Mouse (Mus musculus): ENCODE data around the gene Ets1.

The Ets1 gene

DNA sequence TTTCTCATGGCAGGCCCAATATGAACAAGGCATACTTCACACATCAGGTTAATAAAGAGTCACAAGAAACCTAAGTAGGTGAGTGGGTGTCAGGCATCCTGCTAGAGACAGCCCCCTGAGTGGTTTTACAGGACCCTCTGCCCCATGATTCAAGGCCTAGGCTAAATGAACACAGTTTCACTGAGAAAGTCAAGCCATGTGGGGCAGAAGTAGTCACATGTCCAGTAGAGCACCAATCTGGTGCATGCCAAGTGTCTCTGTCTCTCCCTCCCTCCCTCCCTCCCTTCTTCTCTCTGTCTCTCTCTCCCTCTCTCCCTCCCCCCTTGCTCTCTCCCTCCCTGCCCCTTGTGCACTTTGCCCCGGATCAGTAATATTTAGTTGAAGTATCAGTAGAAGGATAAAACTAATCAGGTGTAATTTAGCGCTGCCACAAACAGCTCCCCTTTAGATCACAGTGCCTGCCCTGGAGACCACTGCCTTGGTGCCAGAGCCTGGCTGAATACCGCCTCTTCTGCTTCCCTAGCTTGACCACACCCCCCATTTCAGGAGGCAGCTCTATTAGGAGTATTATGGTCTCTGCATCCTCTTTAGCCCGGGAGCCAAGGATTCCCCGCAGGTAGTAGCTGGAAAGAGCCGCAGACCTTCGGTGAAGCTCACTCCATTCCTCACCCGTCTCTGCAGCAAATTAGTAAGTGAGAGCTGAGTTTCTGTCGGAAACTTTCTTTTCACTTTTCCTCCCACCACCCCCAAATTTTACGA lies at the start of gene Ets1:
TSS of gene Ets1 (plus strand) at position 595 of the 759 bp plus-strand sequence.
- DNase-seq (ENCODE audit: low read depth), result no peak

GRCm38 (mm10) chr9:32589900-32590299 lies 46.1 kb upstream of the Ets1 start:
- DNase-seq (ENCODE audit: low read depth), result peak; percentile 76

DNA sequence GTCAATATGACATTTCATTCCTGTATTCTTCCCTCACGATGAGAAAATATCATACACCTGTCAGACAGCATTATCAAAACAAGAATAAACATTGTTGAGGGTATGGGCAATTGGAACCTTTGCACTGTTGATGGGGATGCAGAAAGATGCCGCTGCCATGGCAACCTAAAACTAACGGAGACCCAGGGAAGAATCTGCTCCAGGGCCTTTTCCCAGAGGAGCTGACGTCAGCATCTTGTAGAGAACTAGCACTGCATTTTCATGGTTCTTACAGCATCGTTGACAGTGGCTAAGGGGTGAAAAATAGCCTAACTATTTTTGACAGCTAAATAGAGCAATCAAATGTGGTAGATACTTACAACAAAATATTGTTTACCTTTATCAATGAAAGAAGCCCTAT lies 45.5 kb upstream of the Ets1 start:
- no peak for DNase-seq (ENCODE audit: low read depth)

- peak; percentile 92 for DNase-seq (ENCODE audit: low read depth)
Measured at GRCm38 (mm10) chr9:32591732-32592582, 44.1 kb upstream of the Ets1 start.

DNA sequence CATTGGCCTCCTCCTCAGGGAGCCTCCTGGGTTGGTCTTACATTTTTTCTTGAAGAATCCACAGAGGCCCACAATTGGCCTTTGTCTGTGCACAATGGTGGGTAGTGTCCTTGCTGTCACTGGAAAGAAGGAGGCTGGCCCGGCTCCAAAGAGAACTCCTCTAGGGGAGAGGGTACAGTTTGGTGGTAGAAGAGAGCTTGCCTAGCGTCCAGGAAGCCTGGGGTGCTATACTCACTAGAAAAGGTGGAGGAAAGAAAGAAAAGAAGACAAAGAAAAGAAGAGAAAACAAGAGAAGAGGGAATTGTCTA lies 43.5 kb upstream of the Ets1 start:
- no peak for DNase-seq (ENCODE audit: low read depth)

DNA sequence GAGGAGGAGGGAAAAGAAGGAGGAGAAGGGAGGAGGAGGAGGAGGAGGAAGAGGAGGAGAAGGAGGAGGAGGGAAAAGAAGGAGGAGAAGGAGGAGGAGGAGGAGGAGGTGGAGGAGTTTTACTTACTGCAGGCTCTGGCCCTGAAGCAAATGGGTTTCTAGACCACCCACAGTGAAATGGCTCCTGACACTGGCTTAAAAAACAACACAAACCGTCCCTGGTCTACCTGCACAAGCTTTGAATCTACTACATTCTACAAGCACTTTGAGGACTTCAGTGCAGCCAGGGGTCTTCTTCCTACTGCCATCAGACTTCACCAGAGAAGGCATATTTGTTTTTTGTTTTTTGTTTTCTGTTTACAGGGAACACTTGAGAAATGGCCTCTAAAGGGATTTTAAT lies 42.2 kb upstream of the Ets1 start:
- DNase-seq (ENCODE audit: low read depth), result no peak

DNA sequence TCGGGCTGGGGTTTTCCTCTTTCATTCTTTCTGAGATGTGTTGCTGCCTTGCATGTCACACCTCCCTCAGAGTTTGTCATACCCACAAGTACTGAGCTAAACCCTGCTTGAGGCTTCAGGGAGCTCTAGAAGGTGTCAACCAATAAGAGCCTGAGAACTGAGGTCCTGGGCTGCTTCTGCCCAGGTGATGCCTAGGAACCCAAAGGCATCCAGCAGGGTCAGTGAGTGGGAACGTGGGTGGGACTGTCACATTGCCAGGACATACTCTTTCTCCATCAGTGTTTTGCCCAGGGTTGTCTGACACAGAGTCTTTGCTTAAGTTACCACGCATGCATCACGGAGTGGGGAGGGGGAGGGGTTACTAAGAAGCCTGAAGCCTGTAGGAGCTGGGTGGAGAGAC lies 41.7 kb upstream of the Ets1 start:
- DNase-seq (ENCODE audit: low read depth), result no peak

DNA sequence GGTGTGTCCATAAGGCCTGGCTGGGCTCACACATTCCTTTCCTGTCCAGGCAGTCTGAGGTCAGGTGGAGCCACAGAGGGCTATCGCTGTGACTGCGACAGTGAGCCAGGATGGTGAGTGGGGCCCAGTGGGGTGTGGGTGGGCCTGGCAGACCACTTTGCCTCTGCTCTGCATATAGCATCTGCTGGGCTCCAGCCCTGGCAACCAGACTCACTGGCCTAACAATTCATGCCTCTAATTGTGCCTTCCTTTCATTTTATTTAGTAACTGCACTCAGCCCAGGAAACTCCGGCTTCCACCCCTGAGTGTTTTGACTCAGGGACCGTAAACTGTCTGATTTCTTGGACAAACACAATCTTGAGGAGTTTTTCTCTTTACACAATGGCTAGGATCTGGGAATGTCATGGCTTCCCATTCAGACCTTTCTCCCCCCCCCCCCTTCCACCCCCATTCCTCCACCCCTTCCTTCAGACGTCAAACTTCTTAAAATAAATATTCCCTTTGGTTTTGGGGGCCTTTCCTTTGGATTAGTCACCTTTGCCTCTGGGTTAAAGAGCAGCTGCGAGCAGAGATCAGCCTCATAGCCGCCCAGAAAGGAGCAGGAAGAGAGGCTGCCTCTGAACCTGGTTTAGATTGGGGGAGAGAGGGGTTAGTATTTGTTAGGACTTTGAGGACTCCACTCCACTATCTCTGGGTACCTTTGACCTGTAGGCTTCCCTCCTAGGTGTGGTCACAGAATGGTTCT lies 40.8 kb upstream of the Ets1 start:
- DNase-seq (ENCODE audit: low read depth), result no peak

- no peak for DNase-seq (ENCODE audit: low read depth)
Measured at GRCm38 (mm10) chr9:32596366-32596765, 39.7 kb upstream of the Ets1 start.

DNA sequence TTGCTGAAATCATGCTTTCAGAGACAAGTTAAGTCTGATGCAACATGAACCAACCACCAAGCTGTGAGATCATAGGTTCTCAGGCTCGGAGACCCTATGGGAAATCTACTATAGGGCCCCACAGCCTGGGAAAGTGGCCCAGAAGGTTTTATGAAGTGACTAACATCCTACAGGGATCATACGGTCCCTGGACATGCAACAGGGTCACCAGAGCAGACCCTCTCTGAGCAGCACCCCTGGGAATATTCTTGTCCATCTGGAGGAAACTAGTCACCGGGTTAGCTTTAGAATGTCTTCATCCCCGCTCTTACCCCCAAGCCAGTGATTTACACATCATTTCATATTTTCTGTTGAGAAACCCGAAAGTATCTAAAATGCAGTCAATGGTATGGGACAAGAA lies 34.1 kb upstream of the Ets1 start:
- no peak for DNase-seq (ENCODE audit: low read depth)

GRCm38 (mm10) chr9:32603097-32603496 lies 32.9 kb upstream of the Ets1 start:
- DNase-seq (ENCODE audit: low read depth), result peak; percentile 19

- DNase-seq (ENCODE audit: low read depth), result no peak
Measured at GRCm38 (mm10) chr9:32607218-32607617, 28.8 kb upstream of the Ets1 start.

DNA sequence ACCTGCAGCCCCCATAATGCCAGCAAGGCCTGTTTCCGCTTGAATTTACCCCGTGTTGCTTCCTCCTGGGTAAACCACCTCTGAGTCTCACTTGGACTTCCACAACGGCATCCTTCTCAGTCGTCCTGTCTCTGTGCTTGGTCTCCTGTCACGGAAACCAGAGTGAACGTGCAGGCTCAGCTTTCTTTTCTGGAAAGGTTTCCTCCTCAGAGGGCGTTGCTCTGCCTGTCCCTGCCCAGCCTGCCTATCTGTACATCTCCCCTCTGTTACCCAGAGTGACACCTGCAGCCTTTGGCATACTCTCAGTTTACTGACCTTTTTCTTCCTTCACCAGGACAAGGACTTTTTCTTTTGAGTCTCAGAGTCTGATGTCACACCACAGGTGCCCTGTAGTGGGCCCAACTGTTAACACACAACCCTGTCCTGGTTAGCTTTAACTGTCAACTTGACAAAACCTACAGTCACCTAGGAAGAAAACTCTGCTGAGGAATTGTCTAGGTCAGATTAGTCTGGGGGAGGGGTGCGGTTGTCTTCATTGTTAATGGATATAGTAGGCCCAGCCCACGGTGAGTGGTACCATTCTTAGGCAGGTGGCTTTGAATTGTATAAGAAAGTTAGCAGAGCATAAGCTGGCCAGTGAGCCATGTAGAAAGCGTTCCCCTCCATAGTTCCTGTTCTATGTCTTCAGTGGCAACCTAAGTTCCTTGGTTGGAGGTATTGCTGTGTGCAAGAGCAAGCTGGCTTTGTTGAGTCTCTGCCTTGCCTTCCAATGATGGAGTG lies 27.0 kb upstream of the Ets1 start:
- DNase-seq (ENCODE audit: low read depth), result no peak

- no peak for DNase-seq (ENCODE audit: low read depth)
Measured at GRCm38 (mm10) chr9:32610218-32610617, 25.8 kb upstream of the Ets1 start.

GRCm38 (mm10) chr9:32610631-32611030 lies 25.4 kb upstream of the Ets1 start:
- DNase-seq (ENCODE audit: low read depth), result no peak

DNA sequence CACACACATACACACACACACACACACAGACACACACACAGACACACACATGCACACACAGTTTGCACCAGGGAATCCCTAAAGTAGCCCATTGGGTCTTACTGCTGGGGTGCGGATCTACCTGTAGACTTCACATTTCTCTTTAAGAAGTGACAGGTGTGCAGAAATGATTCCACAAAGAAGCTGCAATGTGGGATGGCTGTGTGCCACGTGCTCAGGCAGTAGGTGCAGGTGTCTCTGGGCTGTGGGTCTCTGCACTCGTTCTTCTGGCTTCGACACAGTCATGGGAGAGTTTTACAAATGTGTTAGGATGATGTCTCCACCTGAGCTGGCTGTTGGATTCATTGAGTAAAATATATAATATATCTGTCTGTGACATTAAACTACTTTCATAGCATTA lies 24.7 kb upstream of the Ets1 start:
- DNase-seq (ENCODE audit: low read depth), result no peak

GRCm38 (mm10) chr9:32612426-32612825 lies 23.6 kb upstream of the Ets1 start:
- no peak for DNase-seq (ENCODE audit: low read depth)

GRCm38 (mm10) chr9:32612861-32613421 lies 23.1 kb upstream of the Ets1 start:
- DNase-seq (ENCODE audit: low read depth), result no peak

GRCm38 (mm10) chr9:32614191-32614590 lies 21.8 kb upstream of the Ets1 start:
- no peak for DNase-seq (ENCODE audit: low read depth)

DNA sequence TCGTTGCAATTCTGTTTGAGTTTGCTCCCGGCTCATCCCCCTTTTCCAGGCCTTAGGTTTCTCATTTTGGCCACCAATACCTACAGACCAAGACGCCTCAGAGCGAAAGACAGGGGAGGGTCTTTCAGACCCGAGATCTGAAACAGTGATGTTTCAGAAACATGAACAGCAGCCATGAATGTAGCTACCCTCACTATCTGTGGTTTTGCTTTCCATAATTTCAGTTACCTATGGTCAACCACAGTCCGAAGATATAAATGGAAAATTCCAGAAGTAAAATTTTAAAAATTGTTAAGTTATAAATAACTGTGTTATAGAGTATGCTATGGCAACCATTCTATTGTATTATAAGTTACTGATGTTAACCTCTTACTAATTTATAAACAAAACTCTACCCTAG lies 20.6 kb upstream of the Ets1 start:
- DNase-seq (ENCODE audit: low read depth), result no peak

DNA sequence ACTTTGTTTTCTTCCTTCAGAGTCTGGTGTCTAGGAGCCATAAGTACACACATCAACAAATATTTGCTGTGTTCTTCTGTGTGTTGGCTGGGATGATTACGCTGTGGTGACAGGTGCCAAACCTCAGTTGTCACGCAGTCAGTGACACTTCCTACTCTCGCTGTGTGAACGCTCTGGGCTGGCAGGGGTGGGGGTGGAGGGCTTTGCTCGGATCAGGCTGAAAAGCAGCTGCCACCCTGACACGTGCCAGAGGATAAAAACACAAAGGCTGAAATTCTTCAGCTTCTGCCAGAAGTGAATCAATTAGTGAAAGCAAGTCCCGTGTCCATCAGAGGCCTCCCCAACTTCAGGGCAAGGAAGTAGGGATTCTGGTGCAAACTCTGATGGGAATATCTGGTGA lies 20.0 kb upstream of the Ets1 start:
- DNase-seq (ENCODE audit: low read depth), result no peak

All from 416B (cell line).